Mouse (Mus musculus): ENCODE results near the gene Il18.

DNA sequence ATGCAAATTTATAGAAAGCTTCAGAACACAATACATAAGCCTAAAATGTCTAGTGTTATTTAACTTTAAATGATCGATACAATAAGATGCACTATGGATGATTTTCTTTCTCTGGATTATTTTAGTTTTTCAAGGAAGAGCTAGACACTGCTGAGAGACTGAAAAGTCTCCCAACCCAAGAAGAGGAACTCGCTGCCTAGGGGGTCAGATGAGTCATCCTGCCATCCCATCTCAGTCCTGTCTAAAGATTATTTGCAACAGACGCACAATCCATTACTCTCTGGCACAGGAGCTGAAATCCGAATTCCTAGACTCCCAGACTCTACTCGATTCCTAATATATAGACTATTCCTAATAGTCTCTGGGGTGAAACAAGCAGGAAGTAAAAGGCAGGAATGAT, 2.4 kb upstream of the Il18 start:
- TF ChIP-seq TCF12 (IDR thresholded peaks at IDR 0.05; ENCODE audit: insufficient read depth, poor library complexity, severe bottlenecking) (no peak), POLR2A (IDR thresholded peaks at IDR 0.05; ENCODE audit: insufficient read length, low read depth) (no peak), CEBPB (IDR thresholded peaks at IDR 0.05; ENCODE audit: insufficient read depth, poor library complexity, severe bottlenecking) (no peak), MYOD1 (IDR thresholded peaks at IDR 0.05; ENCODE audit: control insufficient read depth in 1 of 3, insufficient read length in 2 of 3, low read depth in 2 of 3) (no peak), MAX (IDR thresholded peaks at IDR 0.05; ENCODE audit: low read depth) (no peak), E2F4 (IDR thresholded peaks at IDR 0.05; ENCODE audit: insufficient read depth) (no peak), USF1 (IDR thresholded peaks at IDR 0.05; ENCODE audit: low read depth) (no peak), POLR2AphosphoS2 (IDR thresholded peaks at IDR 0.05; ENCODE audit: insufficient read length, low read depth) (no peak), MYOG (IDR thresholded peaks at IDR 0.05; ENCODE audit: control insufficient read depth in 1 of 3, insufficient read depth in 1 of 3, insufficient read length in 2 of 3, low read depth in 2 of 3) (no peak), TCF3 (IDR thresholded peaks at IDR 0.05; ENCODE audit: insufficient read length, low read depth) (no peak), REST (IDR thresholded peaks at IDR 0.05; ENCODE audit: insufficient read depth, insufficient read length) (no peak)

All from myocyte (in vitro differentiated cells).